Mouse (Mus musculus): ENCODE measurements around the gene Plekhg6. TPM values are rescaled to one million over a fixed set of nuclear protein-coding genes. Genes with fewer than 3 reads are reported as not detected.

Plekhg6 gene
- polyA plus RNA-seq, 1 experiment from 2014 or later: not detected

DNA sequence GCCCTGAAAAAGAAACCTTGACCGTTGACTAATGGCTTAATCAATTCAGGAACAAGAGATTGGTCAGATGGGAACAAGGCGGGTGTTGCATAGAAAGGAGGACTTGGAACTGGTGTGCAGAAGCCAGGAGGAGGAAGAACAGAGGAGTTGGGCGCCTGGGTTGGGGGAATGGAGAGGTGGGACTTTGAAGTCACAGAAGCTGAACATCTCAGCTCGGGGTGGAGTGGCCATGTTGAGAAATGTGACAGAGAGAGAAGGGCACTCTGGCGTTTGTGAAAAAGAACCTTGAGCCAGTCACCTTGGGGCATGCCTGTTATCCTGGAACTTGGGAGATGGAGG, 28.6 kb downstream of the Plekhg6 start:
- no peaks in the 10 kb centered on the region; the same call in 1 of the 2 replicates for H3K27me3 ChIP-seq (ENCODE audit: control insufficient read depth, insufficient read depth, low read length)
- no peaks in the 10 kb centered on the region for H3K9me3 ChIP-seq (ENCODE audit: control insufficient read depth, low read length)
- H3K4me1 ChIP-seq (ENCODE audit: control insufficient read depth, insufficient read depth, low read length): peaks cover 21% of the 10 kb centered on the region

DNA sequence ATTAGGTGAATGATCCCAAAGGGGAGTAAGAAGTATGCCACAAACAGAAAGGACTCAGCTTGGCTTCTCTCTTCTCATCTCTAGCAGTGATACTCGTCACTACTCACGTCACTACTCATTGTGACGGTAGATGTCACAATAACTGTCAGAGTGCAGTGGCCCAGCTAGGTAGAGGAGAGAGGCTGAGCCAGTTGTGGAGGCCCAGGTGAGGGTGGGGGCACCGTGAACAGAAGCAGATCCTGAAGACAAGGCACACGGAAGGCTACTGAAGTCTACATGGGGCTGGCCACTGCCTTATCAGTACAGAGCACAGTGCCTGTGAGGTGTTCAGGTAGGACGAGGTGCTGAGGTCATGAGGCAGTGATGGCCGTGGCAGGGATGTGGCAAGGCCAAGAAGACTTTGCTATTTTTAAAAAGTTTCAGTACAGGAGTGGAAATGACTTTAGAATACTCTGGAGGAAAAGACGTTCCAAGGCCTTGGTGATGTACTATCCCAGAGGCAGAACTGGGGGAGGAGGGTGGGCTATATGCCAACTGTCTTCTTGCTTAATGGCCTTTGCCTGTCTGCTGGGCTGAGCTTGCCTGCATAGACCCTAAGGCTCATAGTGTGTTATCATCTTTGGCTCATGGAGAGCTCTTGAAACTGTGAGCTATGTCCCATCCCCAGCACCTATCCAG, 29.1 kb downstream of the Plekhg6 start:
- Histone ChIP-seq H3K36me3 (ENCODE audit: control insufficient read depth, insufficient read depth, low read length) (no peaks in the 10 kb centered on the region), H3K9me3 (ENCODE audit: control insufficient read depth, low read length) (no peaks in the 10 kb centered on the region), H3K27me3 (ENCODE audit: control insufficient read depth, insufficient read depth, low read length) (no peaks in the 10 kb centered on the region; the same call in 1 of the 2 replicates), H3K27ac (ENCODE audit: low read depth, low read length) (no peak overlapping the region), H3K4me1 (ENCODE audit: control insufficient read depth, insufficient read depth, low read length) (peaks cover 21% of the 10 kb centered on the region), H3K4me3 (ENCODE audit: low read depth, low read length) (no peak overlapping the region), H3K4me2 (no peak overlapping the region), H3K9ac (ENCODE audit: low read length) (no peak overlapping the region)
- peak; percentile 41 for DNase-seq (ENCODE audit: low spot score, missing footprints)
- 77% methylated on average over 8 of the region's 8 CpGs for WGBS
- no peak for ATAC-seq (ENCODE audit: low FRiP score)

More for the DNA sequence above, 28.6 kb downstream of the Plekhg6 start:
- WGBS: 68% methylated on average over 5 of the region's 5 CpGs
- Histone ChIP-seq H3K4me2 (no peak overlapping the region), H3K27ac (ENCODE audit: low read depth, low read length) (no peak overlapping the region), H3K36me3 (ENCODE audit: control insufficient read depth, insufficient read depth, low read length) (no peaks in the 10 kb centered on the region), H3K4me3 (ENCODE audit: low read depth, low read length) (no peak overlapping the region), H3K9ac (ENCODE audit: low read length) (no peak overlapping the region)
- no peak for ATAC-seq (ENCODE audit: low FRiP score)
- DNase-seq (ENCODE audit: low spot score, missing footprints): peak; percentile 77

DNA sequence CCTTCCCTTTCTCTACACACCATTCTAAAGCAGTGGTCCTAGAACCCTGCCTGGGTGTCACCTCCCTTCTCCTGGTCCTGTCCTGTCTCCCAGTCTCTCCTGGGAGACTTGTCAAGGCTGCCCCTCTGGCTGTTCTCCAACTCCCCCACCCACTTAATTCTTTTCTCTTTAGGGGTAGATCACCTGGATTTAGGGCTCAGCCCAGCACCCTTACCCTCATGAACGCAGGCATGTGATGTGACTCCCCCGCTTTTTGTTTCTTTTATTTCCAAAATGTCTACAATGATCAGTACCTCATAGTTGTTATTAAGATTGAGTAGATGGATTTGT, 29.6 kb downstream of the Plekhg6 start:
- DNase-seq (ENCODE audit: low spot score, missing footprints) (peak; percentile 45), ATAC-seq (ENCODE audit: low FRiP score) (no peak)
- Histone ChIP-seq H3K4me2 (no peak overlapping the region; the same call in 1 of the 2 replicates), H3K27ac (ENCODE audit: low read depth, low read length) (no peak overlapping the region), H3K4me3 (ENCODE audit: low read depth, low read length) (peak overlapping the region; percentile 49; the same call in 1 of the 2 replicates), H3K27me3 (ENCODE audit: control insufficient read depth, insufficient read depth, low read length) (no peaks in the 10 kb centered on the region; the same call in 1 of the 2 replicates), H3K36me3 (ENCODE audit: control insufficient read depth, insufficient read depth, low read length) (no peaks in the 10 kb centered on the region), H3K9me3 (ENCODE audit: control insufficient read depth, low read length) (no peaks in the 10 kb centered on the region), H3K4me1 (ENCODE audit: control insufficient read depth, insufficient read depth, low read length) (peaks cover 21% of the 10 kb centered on the region), H3K9ac (ENCODE audit: low read length) (peak overlapping the region; percentile 74)
- WGBS: 76% methylated on average over 2 of the region's 2 CpGs

DNA sequence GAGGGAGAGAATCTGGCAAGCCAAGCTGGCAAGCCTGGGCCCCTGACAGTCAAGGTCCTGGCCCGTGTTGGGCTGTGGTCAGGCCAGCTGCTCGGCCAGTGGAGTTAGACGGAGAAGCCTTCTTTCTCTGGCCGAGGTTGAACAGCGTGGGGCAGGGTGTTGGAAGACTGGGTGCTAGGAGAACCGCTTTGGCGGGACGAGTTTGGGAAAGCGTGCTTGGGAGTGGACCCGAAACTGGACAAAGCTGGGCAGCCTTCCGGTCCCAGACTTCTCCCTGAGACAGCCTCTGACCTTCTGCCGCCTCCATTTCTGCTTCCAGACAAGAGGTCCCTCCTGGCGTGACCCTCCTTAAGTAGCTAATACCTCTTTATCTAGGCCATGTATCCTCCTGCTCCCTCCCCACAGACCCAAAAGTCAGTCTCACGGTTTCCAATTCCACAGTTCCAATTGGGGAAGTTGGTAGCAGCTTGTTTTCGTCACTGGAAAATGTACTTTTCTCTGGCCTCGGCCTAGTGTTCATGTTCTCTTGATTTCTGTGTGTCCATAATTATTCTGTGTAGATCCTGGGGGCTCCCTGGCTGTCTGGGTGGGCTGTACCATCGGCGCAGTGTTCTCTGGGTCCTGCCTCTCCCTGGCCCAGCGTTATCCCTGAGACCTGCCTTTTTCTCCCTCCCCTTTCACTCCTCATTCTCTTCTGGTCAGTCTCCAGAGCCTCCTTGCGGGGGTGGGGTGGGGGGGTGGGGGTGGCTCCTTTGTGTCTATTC, 30.2 kb downstream of the Plekhg6 start:
- Histone ChIP-seq H3K9ac (ENCODE audit: low read length) (peak overlapping the region; percentile 74), H3K4me3 (ENCODE audit: low read depth, low read length) (peak overlapping the region; percentile 49), H3K27me3 (ENCODE audit: control insufficient read depth, insufficient read depth, low read length) (no peaks in the 10 kb centered on the region; the same call in 1 of the 2 replicates), H3K27ac (ENCODE audit: low read depth, low read length) (no peak overlapping the region), H3K9me3 (ENCODE audit: control insufficient read depth, low read length) (no peaks in the 10 kb centered on the region), H3K4me2 (peak overlapping the region; percentile 89), H3K36me3 (ENCODE audit: control insufficient read depth, insufficient read depth, low read length) (no peaks in the 10 kb centered on the region), H3K4me1 (ENCODE audit: control insufficient read depth, insufficient read depth, low read length) (peaks cover 21% of the 10 kb centered on the region)
- 3% methylated on average over 20 of the region's 20 CpGs for WGBS
- peak; percentile 93 for DNase-seq (ENCODE audit: low spot score, missing footprints)
- ATAC-seq (ENCODE audit: low FRiP score): peak; percentile 20; the same call in 1 of the 2 replicates

DNA sequence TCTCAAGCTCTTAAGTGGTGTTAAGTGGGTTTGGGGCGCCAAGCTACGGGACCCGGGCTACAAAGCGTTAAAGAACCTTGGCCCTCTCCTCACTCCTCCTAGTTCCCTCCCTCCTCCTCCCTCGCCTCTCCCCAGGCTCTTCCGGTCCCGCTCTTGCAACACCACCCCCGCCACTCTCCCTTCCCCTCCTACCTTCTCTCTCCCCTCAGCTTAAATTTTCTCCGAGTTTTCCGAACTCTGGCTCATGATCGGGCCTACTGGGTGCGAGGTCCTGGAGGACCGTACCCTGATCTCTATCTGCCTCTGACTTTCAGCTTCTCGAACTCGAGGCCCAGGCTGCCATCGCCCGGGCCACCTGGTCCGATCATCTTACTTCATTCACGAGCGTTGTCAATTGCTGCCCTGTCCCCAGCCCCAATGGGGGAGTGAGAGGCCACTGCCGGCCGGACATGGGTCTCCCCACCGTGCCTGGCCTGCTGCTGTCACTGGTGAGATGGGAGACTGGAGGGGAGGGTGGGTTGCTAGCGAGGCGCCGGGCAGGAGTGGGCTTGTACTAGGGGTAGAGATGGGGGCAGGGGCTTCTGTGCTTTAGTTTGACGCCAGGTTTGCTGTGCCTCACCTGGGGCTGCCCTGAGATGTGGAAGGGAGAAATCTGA, 30.9 kb downstream of the Plekhg6 start:
- under 1% methylated on average over 27 of the region's 27 CpGs for WGBS
- H3K36me3 ChIP-seq (ENCODE audit: control insufficient read depth, insufficient read depth, low read length): no peaks in the 10 kb centered on the region
- no peaks in the 10 kb centered on the region for H3K9me3 ChIP-seq (ENCODE audit: control insufficient read depth, low read length)
- no peak overlapping the region for H3K27ac ChIP-seq (ENCODE audit: low read depth, low read length)
- no peaks in the 10 kb centered on the region; the same call in 1 of the 2 replicates for H3K27me3 ChIP-seq (ENCODE audit: control insufficient read depth, insufficient read depth, low read length)
- peak overlapping the region; percentile 49 for H3K4me3 ChIP-seq (ENCODE audit: low read depth, low read length)
- peaks cover 17% of the 10 kb centered on the region for H3K4me1 ChIP-seq (ENCODE audit: control insufficient read depth, insufficient read depth, low read length)
- peak overlapping the region; percentile 89 for H3K4me2 ChIP-seq
- ATAC-seq (ENCODE audit: low FRiP score) (peak; percentile 66), DNase-seq (ENCODE audit: low spot score, missing footprints) (peak; percentile 96)
- peak overlapping the region; percentile 74 for H3K9ac ChIP-seq (ENCODE audit: low read length)

DNA sequence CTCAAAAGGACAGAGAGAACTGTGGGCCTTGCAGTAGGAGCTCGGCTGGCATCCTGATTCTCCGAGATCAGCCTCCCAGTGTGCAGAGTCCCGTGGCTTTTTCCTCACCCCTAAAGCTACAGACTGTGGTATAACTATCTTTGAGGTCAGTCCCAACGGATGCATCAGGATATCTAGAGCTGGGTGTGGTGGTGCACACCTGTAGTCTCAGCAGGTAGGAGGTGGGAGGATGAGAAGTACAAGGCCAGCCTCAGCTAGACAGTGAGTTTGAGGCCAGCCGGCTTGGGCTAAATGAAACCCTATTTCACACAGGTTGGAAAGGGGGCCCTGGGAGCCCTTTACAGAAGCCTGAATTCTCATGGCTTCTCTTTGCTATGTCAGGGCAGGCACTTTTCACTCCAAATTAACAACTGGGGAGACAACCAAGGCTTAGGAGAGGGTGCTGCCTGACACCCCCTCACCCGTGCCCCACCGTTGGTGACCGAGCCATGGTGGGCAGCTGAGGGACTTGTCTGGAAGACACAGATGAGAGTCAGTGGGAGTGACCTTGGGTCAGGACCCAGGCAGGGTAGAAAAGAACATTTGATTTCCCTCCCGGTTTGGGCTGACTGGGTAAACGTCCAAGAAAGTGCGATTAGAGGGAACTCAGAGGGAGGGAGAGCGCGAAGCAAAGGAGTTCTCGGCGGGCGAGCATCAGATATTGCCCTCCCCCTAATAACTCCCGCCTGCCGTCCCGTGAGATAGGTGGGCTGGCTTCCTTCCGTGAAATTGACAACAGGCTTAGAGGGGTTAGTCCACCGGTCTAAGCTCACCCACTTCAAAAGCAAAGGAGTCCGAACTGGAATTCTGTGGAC, 31.6 kb downstream of the Plekhg6 start, which contains the start of gene Tnfrsf1a:
TSS of gene Tnfrsf1a (plus strand) at position 642 of the 854 bp plus-strand sequence.
- peaks cover 12% of the 10 kb centered on the region for H3K4me1 ChIP-seq (ENCODE audit: control insufficient read depth, insufficient read depth, low read length)

DNA sequence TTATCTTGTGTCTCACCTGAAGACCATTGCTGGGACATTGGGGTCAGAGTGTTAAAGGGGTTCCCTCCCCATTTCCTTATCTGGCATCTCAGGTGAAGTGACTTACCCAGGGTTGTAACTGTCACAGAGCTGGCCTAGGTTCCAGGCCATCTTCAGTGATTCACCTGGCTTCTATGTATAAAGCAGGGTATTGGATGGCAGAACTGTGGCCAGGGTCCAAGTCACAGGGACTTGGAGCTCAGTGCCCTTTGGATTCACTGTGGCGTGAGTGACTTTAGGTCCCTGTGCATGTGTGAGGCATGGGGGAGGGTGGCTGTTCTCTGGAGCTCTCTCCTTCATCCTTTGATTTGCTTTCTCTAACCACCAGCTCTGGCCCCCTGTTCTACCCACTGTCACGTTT, 34.6 kb downstream of the Plekhg6 start:
- Histone ChIP-seq H3K36me3 (ENCODE audit: control insufficient read depth, insufficient read depth, low read length) (no peaks in the 10 kb centered on the region), H3K27me3 (ENCODE audit: control insufficient read depth, insufficient read depth, low read length) (no peaks in the 10 kb centered on the region; the same call in 1 of the 2 replicates), H3K4me2 (no peak overlapping the region), H3K27ac (ENCODE audit: low read depth, low read length) (no peak overlapping the region), H3K4me1 (ENCODE audit: control insufficient read depth, insufficient read depth, low read length) (peaks cover 12% of the 10 kb centered on the region), H3K4me3 (ENCODE audit: low read depth, low read length) (no peak overlapping the region), H3K9me3 (ENCODE audit: control insufficient read depth, low read length) (no peaks in the 10 kb centered on the region), H3K9ac (ENCODE audit: low read length) (no peak overlapping the region)
- ATAC-seq (ENCODE audit: low FRiP score) (no peak), DNase-seq (ENCODE audit: low spot score, missing footprints) (no peak)
- WGBS: 58% methylated on average over 2 of the region's 2 CpGs

More for the DNA sequence above, 31.6 kb downstream of the Plekhg6 start, which contains the start of gene Tnfrsf1a:
- no peaks in the 10 kb centered on the region for H3K9me3 ChIP-seq (ENCODE audit: control insufficient read depth, low read length)
- 5% methylated on average over 22 of the region's 22 CpGs for WGBS
- H3K4me3 ChIP-seq (ENCODE audit: low read depth, low read length): peak within 1 kb of the TSS; percentile 49
- H3K36me3 ChIP-seq (ENCODE audit: control insufficient read depth, insufficient read depth, low read length): no peaks in the 10 kb centered on the region
- peak within 1 kb of the TSS; percentile 74 for H3K9ac ChIP-seq (ENCODE audit: low read length)
- no peak within 1 kb of the TSS for H3K27ac ChIP-seq (ENCODE audit: low read depth, low read length)
- DNase-seq (ENCODE audit: low spot score, missing footprints) (no peak), ATAC-seq (ENCODE audit: low FRiP score) (peak; percentile 28)
- no peaks in the 10 kb centered on the region; the same call in 1 of the 2 replicates for H3K27me3 ChIP-seq (ENCODE audit: control insufficient read depth, insufficient read depth, low read length)
- peak within 1 kb of the TSS; percentile 89 for H3K4me2 ChIP-seq

DNA sequence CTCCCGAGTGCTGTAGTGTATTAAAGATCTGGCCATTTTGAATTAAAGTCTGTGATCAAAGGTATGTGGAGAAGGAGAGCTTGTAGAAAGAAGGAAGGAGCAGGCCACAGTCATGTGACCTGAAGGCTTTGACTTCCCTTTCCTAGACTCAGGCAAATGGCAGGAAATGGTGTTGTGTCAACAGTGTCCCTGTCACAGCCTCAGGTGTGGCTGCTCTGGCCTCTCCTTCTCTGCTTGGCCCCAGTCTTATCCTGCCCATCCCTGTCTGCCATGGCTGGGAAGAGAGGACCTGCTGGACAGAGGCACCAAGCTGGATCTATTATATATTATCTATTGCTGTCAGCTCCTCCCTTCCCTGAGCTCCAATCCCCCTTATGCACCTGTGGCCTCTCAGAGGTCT, 35.0 kb downstream of the Plekhg6 start:
- no peak for ATAC-seq (ENCODE audit: low FRiP score)
- H3K36me3 ChIP-seq (ENCODE audit: control insufficient read depth, insufficient read depth, low read length): no peaks in the 10 kb centered on the region
- no peaks in the 10 kb centered on the region for H3K9me3 ChIP-seq (ENCODE audit: control insufficient read depth, low read length)
- DNase-seq (ENCODE audit: low spot score, missing footprints): peak; percentile 57
- H3K4me2 ChIP-seq: no peak overlapping the region
- H3K27me3 ChIP-seq (ENCODE audit: control insufficient read depth, insufficient read depth, low read length): no peaks in the 10 kb centered on the region; the same call in 1 of the 2 replicates
- peaks cover 12% of the 10 kb centered on the region for H3K4me1 ChIP-seq (ENCODE audit: control insufficient read depth, insufficient read depth, low read length)
- H3K9ac ChIP-seq (ENCODE audit: low read length): no peak overlapping the region
- no peak overlapping the region for H3K27ac ChIP-seq (ENCODE audit: low read depth, low read length)
- WGBS: 84% methylated on average over 1 of the region's 1 CpGs
- H3K4me3 ChIP-seq (ENCODE audit: low read depth, low read length): no peak overlapping the region
